Mouse (Mus musculus): ENCODE measurements around the gene Cdk9.

- TF ChIP-seq CTCF (IDR thresholded peaks at IDR 0.05): no peak
- TF ChIP-seq EP300 (IDR thresholded peaks at IDR 0.05): no peak
Observed at GRCm38 (mm10) chr2:32739311-32739710, 26.4 kb upstream of the Cdk9 start.

Data from lung, postnatal 0 days (tissue).